Mouse (Mus musculus): ENCODE data around the gene Rnf41.

The Rnf41 gene

DNA sequence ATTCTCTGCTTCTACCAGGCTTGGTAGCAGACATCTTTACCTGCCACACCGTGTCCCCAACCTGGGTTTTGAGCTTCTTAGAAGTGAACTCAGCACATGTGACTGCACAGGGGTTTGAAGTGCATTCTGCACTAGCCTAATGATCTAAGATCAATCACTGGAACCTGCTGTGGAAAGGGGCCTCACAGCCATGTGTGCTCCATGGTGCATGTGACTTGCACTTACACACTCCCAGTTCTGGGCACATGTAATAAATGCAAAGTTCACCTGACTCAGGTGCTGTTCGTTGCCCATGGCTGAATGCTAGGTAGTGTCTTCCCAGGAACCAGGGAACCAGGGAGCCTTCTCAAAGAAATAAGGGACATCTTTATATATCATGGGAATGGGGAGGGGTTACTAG lies 22.0 kb downstream of the Rnf41 start:
- no peak for DNase-seq

DNA sequence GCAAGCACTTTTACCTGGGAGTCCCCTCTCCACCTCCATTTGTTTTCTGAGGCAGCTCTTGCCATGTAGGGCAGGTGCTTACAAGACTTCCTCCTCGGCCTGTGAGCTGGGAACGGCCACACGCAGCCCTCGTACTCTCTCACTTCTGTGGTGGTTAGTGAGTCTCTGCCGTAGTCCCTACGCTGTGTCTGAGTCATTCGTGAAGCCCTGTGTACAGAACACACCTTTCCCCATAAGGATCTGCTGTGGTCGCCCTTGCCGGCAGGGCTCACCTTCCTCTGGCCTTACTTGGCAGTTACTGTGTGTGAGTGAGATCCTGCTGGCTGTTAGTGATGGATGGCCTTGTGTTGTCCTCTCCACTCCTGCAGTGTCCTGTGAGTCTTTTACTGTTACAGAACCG lies 23.2 kb downstream of the Rnf41 start:
- DNase-seq, result no peak

DNA sequence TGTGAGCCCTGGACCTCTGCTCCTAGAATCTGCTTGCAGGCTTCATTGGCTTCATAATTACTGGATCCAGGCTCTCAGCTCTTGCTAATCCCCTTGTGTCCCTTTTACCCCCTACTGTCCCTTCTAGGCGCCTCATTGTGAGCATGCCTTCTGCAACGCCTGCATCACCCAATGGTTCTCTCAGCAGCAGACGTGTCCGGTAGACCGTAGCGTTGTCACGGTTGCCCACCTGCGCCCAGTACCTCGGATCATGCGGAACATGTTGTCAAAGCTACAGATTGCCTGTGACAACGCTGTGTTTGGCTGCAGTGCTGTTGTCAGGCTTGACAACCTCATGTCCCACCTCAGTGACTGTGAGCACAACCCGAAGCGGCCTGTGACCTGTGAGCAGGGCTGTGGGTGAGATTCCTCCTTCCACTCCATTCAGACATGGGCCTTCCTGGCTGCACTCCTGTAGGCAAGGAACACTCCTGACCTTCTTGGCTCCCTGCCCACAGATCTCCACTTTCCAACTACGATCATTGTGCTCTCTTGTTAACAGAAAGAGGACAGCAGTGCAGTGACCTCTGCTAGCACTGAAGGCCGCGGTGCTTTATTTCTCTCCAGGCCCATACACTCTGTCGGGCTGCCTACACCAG lies 23.8 kb downstream of the Rnf41 start:
- peak; percentile 32 for DNase-seq

DNA sequence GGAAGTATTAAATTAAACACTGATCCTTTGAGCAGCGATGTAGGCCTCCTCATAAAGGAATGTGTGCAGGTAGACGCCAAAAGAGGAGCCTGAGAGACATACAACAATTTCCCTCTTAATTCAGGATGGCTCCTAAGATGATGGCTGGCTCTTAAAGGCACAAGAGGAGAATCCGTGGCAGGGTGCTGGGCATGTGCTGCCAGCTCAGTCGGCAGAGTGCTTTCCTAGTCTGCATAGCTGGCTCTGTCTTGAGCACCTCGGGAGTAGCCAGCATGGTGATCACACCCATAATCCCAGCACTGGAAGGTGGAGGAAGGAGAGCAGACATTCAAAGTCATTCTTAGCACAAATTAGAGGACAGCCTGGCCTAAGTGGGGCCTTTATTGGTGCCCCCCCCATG lies 24.4 kb downstream of the Rnf41 start:
- no peak for DNase-seq

DNA sequence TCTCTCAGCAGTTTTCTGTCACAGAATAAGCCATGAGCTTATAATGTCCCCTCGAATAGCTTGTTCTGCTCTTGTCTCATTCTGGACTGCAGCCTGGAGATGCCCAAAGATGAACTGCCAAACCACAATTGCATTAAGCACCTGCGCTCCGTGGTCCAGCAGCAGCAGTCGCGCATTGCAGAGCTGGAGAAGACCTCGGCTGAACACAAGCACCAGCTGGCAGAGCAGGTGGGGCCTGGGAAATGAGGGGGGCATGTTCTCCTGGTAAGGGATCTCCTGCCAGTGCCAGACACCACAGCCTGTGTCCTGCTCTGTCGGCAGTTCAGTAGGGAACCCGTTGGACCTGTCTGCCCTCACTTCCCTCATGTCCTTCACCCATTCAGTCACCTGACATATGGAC lies 24.9 kb downstream of the Rnf41 start:
- no peak for DNase-seq

GRCm38 (mm10) chr10:128438675-128439279 lies 27.3 kb downstream of the Rnf41 start:
- DNase-seq, result peak; percentile 48

DNA sequence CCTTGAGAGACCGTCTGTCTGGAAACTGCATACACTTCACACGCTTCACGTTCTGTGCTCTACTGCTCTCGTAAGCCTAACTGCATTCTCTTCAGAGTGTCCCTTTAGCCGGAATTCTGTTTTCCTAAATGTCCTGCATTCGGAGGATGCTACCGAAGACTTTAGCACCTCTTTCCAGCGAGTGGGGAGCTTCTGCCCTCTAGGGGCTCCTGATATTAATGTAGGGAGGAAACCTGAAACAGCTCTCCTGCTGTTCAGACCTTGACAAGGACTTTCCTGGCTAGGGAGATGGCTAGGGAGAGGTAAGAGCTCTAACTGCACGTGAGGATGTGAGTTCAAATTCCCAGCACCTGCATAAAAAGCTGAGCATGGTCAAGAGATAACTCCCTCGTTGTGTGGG lies 28.9 kb downstream of the Rnf41 start:
- no peak for DNase-seq

- no peak for DNase-seq
These were observed 30.1 kb downstream of the Rnf41 start for GRCm38 (mm10) chr10:128441324-128442119.

DNA sequence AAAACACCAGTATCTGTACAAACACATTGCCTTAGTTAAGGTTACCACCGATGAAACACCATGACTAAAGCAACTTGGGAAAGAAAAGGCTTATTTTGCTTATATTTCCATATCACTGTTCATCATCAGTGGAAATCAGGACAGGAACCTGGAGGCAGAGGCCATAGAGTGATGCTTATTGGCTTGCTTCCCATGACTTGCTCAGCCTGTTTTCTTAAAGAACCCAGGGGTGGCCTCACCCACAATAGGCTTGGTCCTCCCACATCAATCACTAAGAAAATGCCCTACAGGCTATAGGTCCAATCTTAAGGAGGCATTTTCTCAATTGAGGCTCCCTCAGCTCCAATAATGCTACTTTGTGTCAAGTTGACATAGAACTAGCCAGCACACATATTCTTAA lies 31.3 kb downstream of the Rnf41 start:
- no peak for DNase-seq

GRCm38 (mm10) chr10:128444354-128444753 lies 32.9 kb downstream of the Rnf41 start:
- no peak for DNase-seq

DNA sequence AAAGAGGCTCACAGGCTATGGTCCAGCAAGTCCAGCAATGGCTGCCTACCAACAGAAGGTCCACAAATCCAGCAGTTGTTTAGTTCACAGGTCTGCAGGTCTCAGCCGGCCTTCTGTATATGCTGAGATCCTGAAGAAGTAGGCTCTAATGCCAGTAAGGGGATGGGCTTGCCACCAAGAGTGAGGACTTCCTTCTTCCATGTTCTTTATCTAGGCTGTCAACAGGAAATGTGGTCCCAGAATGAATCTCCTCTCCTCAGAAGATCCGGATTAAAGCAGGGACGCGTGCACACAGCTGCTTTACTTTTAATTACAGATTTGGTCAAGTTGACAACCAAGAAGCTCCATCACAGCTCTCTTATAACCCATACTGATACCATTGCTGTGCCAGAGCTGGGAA lies 34.0 kb downstream of the Rnf41 start:
- no peak for DNase-seq

GRCm38 (mm10) chr10:128451014-128451413 lies 39.6 kb downstream of the Rnf41 start:
- no peak for DNase-seq

DNA sequence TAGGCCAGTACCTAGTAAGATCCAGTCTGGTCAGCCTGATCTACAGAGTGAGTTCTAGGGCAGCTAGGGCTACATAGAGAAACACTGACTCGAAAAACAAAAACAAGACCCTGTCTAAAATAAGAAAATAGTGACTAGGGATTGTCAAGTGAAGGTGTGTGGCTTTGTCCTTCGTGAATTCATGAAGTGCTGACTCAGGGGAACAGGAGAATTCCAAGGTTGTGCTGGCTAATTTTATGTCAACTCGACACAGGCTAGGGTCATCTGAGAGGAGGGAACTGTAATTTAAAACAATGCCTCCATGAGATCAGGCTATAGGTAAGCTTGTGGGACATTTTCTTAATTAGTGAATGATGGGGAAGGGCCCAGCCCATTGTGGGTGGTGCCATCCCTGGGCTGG lies 43.0 kb downstream of the Rnf41 start:
- DNase-seq, result no peak

GRCm38 (mm10) chr10:128455280-128455679 lies 43.8 kb downstream of the Rnf41 start:
- peak; percentile 71 for DNase-seq

DNA sequence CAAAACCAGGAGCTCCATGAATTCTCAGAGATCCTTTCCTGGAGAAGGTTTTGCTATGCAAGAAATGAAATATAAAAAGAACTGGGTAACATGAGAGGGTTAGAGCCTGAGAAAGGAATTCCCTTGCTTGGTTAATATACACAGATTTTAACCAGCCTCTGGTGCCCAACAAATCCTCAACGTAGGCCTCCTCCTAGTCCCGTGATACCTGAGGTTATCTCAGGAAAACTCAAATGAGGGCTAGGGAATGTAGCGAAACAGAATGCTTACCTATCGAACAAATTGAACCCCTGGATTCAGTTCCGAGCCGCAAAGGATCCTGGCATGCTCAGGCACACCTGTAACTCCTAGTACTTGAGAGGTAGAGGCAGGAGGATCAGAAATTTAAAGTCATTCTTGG lies 46.2 kb downstream of the Rnf41 start:
- no peak for DNase-seq

GRCm38 (mm10) chr10:128458348-128458718 lies 46.9 kb downstream of the Rnf41 start:
- DNase-seq, result peak; percentile 87

GRCm38 (mm10) chr10:128458719-128459408 lies 47.4 kb downstream of the Rnf41 start, which contains the start of gene Smarcc2:
TSS of gene Smarcc2 (plus strand) at chr10:128459248.
- DNase-seq, result peak; percentile 85

DNA sequence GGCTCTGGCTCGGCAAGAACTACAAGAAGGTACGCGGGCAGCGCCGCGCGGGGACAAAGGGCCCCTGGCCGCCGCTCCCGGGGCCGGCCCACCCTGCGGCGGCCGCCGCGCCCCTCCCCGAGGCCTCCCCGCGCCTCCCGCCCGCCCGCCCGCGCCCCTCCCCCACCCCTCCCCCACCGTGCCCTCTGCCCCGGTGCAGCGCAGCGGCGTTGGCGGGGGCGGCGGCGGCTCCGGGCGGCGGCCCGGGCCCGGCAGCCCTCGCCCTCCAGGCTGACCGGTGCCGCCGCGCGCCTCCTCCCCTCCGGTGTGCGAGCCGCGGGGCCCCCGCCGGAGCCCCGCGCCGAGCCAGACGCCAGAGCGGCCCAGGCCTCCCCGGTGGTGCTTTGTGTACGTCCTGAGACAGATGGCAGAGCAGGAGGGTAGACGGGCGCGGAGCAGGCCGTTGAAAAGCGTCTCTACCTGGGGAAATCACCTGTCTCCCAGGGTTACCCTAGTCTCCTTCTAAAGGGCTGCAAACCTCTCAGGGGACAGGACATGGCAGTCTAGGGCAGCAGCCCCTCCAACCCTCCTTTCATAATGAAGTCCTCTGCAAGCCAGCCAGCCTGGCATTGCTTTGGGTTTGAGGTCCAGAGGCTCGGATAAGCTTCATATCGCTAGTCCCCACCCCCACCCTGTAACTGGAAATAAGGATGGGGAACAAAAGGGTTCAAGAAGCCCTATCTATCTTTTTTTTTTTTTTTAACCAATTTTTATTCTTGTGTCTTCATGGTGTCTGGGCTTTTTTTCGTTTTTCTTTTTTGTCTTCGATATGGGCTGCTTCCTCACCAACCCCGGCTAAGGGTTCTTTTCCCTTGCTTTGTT lies 48.2 kb downstream of the Rnf41 start:
- DNase-seq, result peak; percentile 35

DNA sequence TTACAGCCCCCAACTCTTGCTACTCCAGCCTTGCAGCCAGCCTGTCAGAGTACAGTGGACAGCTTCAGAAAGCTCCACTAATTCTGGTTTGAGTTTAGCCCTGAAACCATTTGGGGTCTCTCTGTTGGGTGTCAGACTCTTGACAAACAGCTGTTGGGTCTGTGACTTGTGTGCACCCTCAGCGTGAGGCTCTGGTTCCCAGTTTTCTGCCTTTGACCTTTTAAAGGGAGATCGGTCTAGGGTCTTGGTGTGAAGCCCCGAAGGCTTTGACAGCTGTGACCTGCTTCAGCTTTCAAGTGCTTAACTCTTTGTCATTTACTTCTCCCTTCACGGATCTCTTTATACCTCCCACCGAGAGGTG lies 48.8 kb downstream of the Rnf41 start:
- no peak for DNase-seq

- no peak for DNase-seq
These were observed 62.9 kb downstream of the Rnf41 start for GRCm38 (mm10) chr10:128474366-128474765.

DNA sequence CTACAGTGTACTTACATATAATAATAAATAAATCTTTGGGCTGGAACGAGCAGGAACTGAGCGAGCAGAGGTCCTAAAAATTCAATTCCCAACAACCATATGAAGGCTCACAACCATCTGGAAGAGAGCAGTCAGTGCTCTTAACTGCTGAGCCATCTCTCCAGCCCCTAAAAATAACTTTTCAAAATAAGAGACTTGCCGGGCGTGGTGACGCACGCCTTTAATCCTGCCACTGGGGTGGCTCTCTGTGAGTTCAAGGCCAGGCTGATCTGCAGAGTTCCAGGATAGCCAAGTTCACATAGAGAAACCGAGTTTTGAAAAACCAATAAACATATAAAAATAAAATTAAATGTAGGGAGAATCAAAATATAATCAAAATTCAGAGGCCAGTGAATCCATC lies 74.9 kb downstream of the Rnf41 start:
- DNase-seq, result no peak

DNA sequence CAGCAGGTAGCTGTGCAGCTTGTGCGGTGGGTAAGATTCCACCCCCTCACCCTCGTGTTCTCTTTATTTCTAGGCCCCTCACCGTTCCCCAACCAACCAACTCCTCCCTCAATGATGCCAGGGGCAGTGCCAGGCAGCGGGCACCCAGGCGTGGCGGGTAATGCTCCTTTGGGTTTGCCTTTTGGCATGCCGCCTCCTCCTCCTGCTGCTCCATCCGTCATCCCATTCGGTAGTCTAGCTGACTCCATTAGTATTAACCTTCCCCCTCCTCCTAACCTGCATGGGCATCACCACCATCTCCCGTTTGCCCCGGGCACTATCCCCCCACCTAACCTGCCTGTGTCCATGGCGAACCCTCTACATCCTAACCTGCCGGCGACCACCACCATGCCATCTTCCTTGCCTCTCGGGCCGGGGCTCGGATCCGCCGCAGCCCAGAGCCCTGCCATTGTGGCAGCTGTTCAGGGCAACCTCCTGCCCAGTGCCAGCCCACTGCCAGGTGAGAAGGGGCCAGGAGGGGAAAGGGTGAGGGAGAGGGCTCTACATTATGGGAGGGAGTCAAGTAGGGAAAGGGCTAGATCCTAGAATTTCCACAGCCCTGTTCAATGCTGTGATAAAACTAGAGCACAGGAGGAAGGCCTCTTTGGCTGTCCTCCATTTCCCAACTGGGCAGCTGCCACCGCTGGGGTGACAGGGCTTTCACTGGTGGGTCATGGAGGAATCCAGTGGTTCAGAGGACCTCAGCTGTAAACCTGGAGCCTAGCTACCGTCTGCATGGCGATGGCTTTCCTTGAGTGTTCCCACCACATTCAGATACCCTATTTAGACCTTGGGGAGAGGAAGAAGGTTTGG lies 76.6 kb downstream of the Rnf41 start:
- DNase-seq, result no peak

Data from right cerebral cortex, adult 18-20 months (tissue).